Mouse (Mus musculus): ENCODE results near the gene Cox19. TPM values are rescaled to one million over a fixed set of nuclear protein-coding genes. Genes with fewer than 3 reads are reported as not detected.

Cox19 gene
- polyA plus RNA-seq, 1 experiment from 2014 or later: 142 TPM

GRCm38 (mm10) chr5:139358653-139359052 is 7.4 kb upstream of the Cox19 start:
- H3K4me2 ChIP-seq (ENCODE audit: low read depth): no peak overlapping the region
- H3K36me3 ChIP-seq (ENCODE audit: control insufficient read depth, insufficient read depth, low read length): no peaks in the 10 kb centered on the region; the same call in 1 of the 2 replicates
- no peaks in the 10 kb centered on the region for H3K27me3 ChIP-seq (ENCODE audit: control insufficient read depth, insufficient read depth, low read length)
- 79% methylated on average over 2 of the region's 2 CpGs for WGBS
- H3K27ac ChIP-seq (ENCODE audit: low read depth, low read length): no peak overlapping the region
- DNase-seq (ENCODE audit: low spot score) (peak; percentile 45), ATAC-seq (ENCODE audit: insufficient read depth, low FRiP score, low TSS enrichment) (no peak)
- no peak overlapping the region for H3K4me3 ChIP-seq (ENCODE audit: low read depth, low read length)
- no peaks in the 10 kb centered on the region for H3K9me3 ChIP-seq (ENCODE audit: control insufficient read depth, low read length)
- no peak overlapping the region for H3K9ac ChIP-seq (ENCODE audit: low read length)
- H3K4me1 ChIP-seq (ENCODE audit: control insufficient read depth, insufficient read depth, low read length): peaks cover 2% of the 10 kb centered on the region; the same call in 1 of the 2 replicates

- 38% methylated on average over 19 of the region's 19 CpGs for WGBS
- H3K27me3 ChIP-seq (ENCODE audit: control insufficient read depth, insufficient read depth, low read length): no peaks in the 10 kb centered on the region
- peak; percentile 25; the same call in 1 of the 2 replicates for ATAC-seq (ENCODE audit: insufficient read depth, low FRiP score, low TSS enrichment)
These were observed 4.1 kb upstream of the Cox19 start for GRCm38 (mm10) chr5:139355235-139355772.

GRCm38 (mm10) chr5:139353946-139354345 is 2.7 kb upstream of the Cox19 start:
- no peak for ATAC-seq (ENCODE audit: insufficient read depth, low FRiP score, low TSS enrichment)
- H3K27me3 ChIP-seq (ENCODE audit: control insufficient read depth, insufficient read depth, low read length): no peaks in the 10 kb centered on the region

More at GRCm38 (mm10) chr5:139355235-139355772, 4.1 kb upstream of the Cox19 start:
- no peak overlapping the region for H3K27ac ChIP-seq (ENCODE audit: low read depth, low read length)
- H3K36me3 ChIP-seq (ENCODE audit: control insufficient read depth, insufficient read depth, low read length): no peaks in the 10 kb centered on the region
- peaks cover 4% of the 10 kb centered on the region; the same call in 1 of the 2 replicates for H3K4me1 ChIP-seq (ENCODE audit: control insufficient read depth, insufficient read depth, low read length)
- H3K4me2 ChIP-seq (ENCODE audit: low read depth): no peak overlapping the region
- no peaks in the 10 kb centered on the region for H3K9me3 ChIP-seq (ENCODE audit: control insufficient read depth, low read length)
- peak; percentile 79 for DNase-seq (ENCODE audit: low spot score)
- no peak overlapping the region for H3K4me3 ChIP-seq (ENCODE audit: low read depth, low read length)
- H3K9ac ChIP-seq (ENCODE audit: low read length): no peak overlapping the region

GRCm38 (mm10) chr5:139353496-139353895 is 2.3 kb upstream of the Cox19 start:
- Histone ChIP-seq H3K4me1 (ENCODE audit: control insufficient read depth, insufficient read depth, low read length) (peaks cover 4% of the 10 kb centered on the region; the same call in 1 of the 2 replicates), H3K36me3 (ENCODE audit: control insufficient read depth, insufficient read depth, low read length) (no peaks in the 10 kb centered on the region), H3K9ac (ENCODE audit: low read length) (no peak overlapping the region), H3K27me3 (ENCODE audit: control insufficient read depth, insufficient read depth, low read length) (no peaks in the 10 kb centered on the region), H3K4me2 (ENCODE audit: low read depth) (no peak overlapping the region), H3K27ac (ENCODE audit: low read depth, low read length) (no peak overlapping the region), H3K9me3 (ENCODE audit: control insufficient read depth, low read length) (no peaks in the 10 kb centered on the region), H3K4me3 (ENCODE audit: low read depth, low read length) (no peak overlapping the region)
- ATAC-seq (ENCODE audit: insufficient read depth, low FRiP score, low TSS enrichment) (no peak), DNase-seq (ENCODE audit: low spot score) (no peak)
- WGBS: 63% methylated on average over 10 of the region's 10 CpGs

More at GRCm38 (mm10) chr5:139353946-139354345, 2.7 kb upstream of the Cox19 start:
- no peak overlapping the region for H3K4me2 ChIP-seq (ENCODE audit: low read depth)
- no peak overlapping the region for H3K27ac ChIP-seq (ENCODE audit: low read depth, low read length)
- H3K4me1 ChIP-seq (ENCODE audit: control insufficient read depth, insufficient read depth, low read length): peaks cover 4% of the 10 kb centered on the region; the same call in 1 of the 2 replicates
- no peaks in the 10 kb centered on the region for H3K36me3 ChIP-seq (ENCODE audit: control insufficient read depth, insufficient read depth, low read length)
- H3K9ac ChIP-seq (ENCODE audit: low read length): no peak overlapping the region
- no peak overlapping the region for H3K4me3 ChIP-seq (ENCODE audit: low read depth, low read length)
- no peaks in the 10 kb centered on the region for H3K9me3 ChIP-seq (ENCODE audit: control insufficient read depth, low read length)
- no peak for DNase-seq (ENCODE audit: low spot score)
- WGBS: 83% methylated on average over 11 of the region's 11 CpGs

- Histone ChIP-seq H3K4me2 (ENCODE audit: low read depth) (no peak within 1 kb of the TSS), H3K27ac (ENCODE audit: low read depth, low read length) (no peak within 1 kb of the TSS), H3K36me3 (ENCODE audit: control insufficient read depth, insufficient read depth, low read length) (no peaks in the 10 kb centered on the region), H3K9ac (ENCODE audit: low read length) (no peak within 1 kb of the TSS), H3K4me3 (ENCODE audit: low read depth, low read length) (no peak within 1 kb of the TSS), H3K9me3 (ENCODE audit: control insufficient read depth, low read length) (no peaks in the 10 kb centered on the region), H3K4me1 (ENCODE audit: control insufficient read depth, insufficient read depth, low read length) (peaks cover 4% of the 10 kb centered on the region; the same call in 1 of the 2 replicates), H3K27me3 (ENCODE audit: control insufficient read depth, insufficient read depth, low read length) (no peaks in the 10 kb centered on the region)
- DNase-seq (ENCODE audit: low spot score) (no peak), ATAC-seq (ENCODE audit: insufficient read depth, low FRiP score, low TSS enrichment) (no peak)
- 61% methylated on average over 6 of the region's 6 CpGs for WGBS
These were observed 1.1 kb upstream of the Cox19 start, which contains the start of gene Cyp2w1 for GRCm38 (mm10) chr5:139352317-139352716. Gene Cyp2w1 (plus strand): TSS chr5:139352617.

GRCm38 (mm10) chr5:139351628-139352027 is 410 bp upstream of the Cox19 start:
- no peak overlapping the region for H3K4me2 ChIP-seq (ENCODE audit: low read depth)
- H3K9me3 ChIP-seq (ENCODE audit: control insufficient read depth, low read length): no peaks in the 10 kb centered on the region
- ATAC-seq (ENCODE audit: insufficient read depth, low FRiP score, low TSS enrichment) (no peak), DNase-seq (ENCODE audit: low spot score) (no peak)
- WGBS: 24% methylated on average over 8 of the region's 8 CpGs
- no peak overlapping the region for H3K9ac ChIP-seq (ENCODE audit: low read length)
- H3K4me1 ChIP-seq (ENCODE audit: control insufficient read depth, insufficient read depth, low read length): peaks cover 2% of the 10 kb centered on the region; the same call in 1 of the 2 replicates
- H3K36me3 ChIP-seq (ENCODE audit: control insufficient read depth, insufficient read depth, low read length): no peaks in the 10 kb centered on the region
- no peaks in the 10 kb centered on the region for H3K27me3 ChIP-seq (ENCODE audit: control insufficient read depth, insufficient read depth, low read length)
- no peak overlapping the region for H3K27ac ChIP-seq (ENCODE audit: low read depth, low read length)
- H3K4me3 ChIP-seq (ENCODE audit: low read depth, low read length): no peak overlapping the region

GRCm38 (mm10) chr5:139349713-139350112 is 1.5 kb downstream of the Cox19 start:
- Histone ChIP-seq H3K4me3 (ENCODE audit: low read depth, low read length) (no peak overlapping the region), H3K9me3 (ENCODE audit: control insufficient read depth, low read length) (no peaks in the 10 kb centered on the region), H3K27me3 (ENCODE audit: control insufficient read depth, insufficient read depth, low read length) (no peaks in the 10 kb centered on the region), H3K27ac (ENCODE audit: low read depth, low read length) (no peak overlapping the region), H3K4me1 (ENCODE audit: control insufficient read depth, insufficient read depth, low read length) (peaks cover 2% of the 10 kb centered on the region), H3K36me3 (ENCODE audit: control insufficient read depth, insufficient read depth, low read length) (no peaks in the 10 kb centered on the region), H3K9ac (ENCODE audit: low read length) (no peak overlapping the region), H3K4me2 (ENCODE audit: low read depth) (no peak overlapping the region)
- WGBS: 72% methylated on average over 6 of the region's 6 CpGs
- ATAC-seq (ENCODE audit: insufficient read depth, low FRiP score, low TSS enrichment) (no peak), DNase-seq (ENCODE audit: low spot score) (no peak)

GRCm38 (mm10) chr5:139347225-139347624 is 4.0 kb downstream of the Cox19 start:
- Histone ChIP-seq H3K4me1 (ENCODE audit: control insufficient read depth, insufficient read depth, low read length) (peaks cover 6% of the 10 kb centered on the region), H3K4me2 (ENCODE audit: low read depth) (no peak overlapping the region), H3K36me3 (ENCODE audit: control insufficient read depth, insufficient read depth, low read length) (peaks cover 6% of the 10 kb centered on the region; the same call in 1 of the 2 replicates), H3K9ac (ENCODE audit: low read length) (no peak overlapping the region), H3K4me3 (ENCODE audit: low read depth, low read length) (no peak overlapping the region), H3K9me3 (ENCODE audit: control insufficient read depth, low read length) (no peaks in the 10 kb centered on the region), H3K27ac (ENCODE audit: low read depth, low read length) (no peak overlapping the region), H3K27me3 (ENCODE audit: control insufficient read depth, insufficient read depth, low read length) (no peaks in the 10 kb centered on the region)
- ATAC-seq (ENCODE audit: insufficient read depth, low FRiP score, low TSS enrichment): no peak
- no peak for DNase-seq (ENCODE audit: low spot score)
- 65% methylated on average over 1 of the region's 1 CpGs for WGBS

GRCm38 (mm10) chr5:139345364-139345714 is 5.9 kb downstream of the Cox19 start:
- H3K4me3 ChIP-seq (ENCODE audit: low read depth, low read length): peak overlapping the region; percentile 83; the same call in 1 of the 2 replicates
- no peaks in the 10 kb centered on the region for H3K9me3 ChIP-seq (ENCODE audit: control insufficient read depth, low read length)
- DNase-seq (ENCODE audit: low spot score) (no peak), ATAC-seq (ENCODE audit: insufficient read depth, low FRiP score, low TSS enrichment) (peak; percentile 37)
- peak overlapping the region; percentile 94 for H3K4me2 ChIP-seq (ENCODE audit: low read depth)
- 10% methylated on average over 5 of the region's 5 CpGs for WGBS
- no peak overlapping the region for H3K27ac ChIP-seq (ENCODE audit: low read depth, low read length)
- H3K9ac ChIP-seq (ENCODE audit: low read length): peak overlapping the region; percentile 24; the same call in 1 of the 2 replicates
- H3K36me3 ChIP-seq (ENCODE audit: control insufficient read depth, insufficient read depth, low read length): peaks cover 13% of the 10 kb centered on the region
- peaks cover 4% of the 10 kb centered on the region for H3K4me1 ChIP-seq (ENCODE audit: control insufficient read depth, insufficient read depth, low read length)
- no peaks in the 10 kb centered on the region for H3K27me3 ChIP-seq (ENCODE audit: control insufficient read depth, insufficient read depth, low read length)

Data from neural tube, embryonic 11.5 days (tissue).